Mouse (Mus musculus): ENCODE results near the gene Sparc. TPM values are rescaled to one million over a fixed set of nuclear protein-coding genes. Genes with fewer than 3 reads are reported as not detected.
A peak's percentile ranks its signal among the peaks of the same experiment; 100 is the strongest.

Gene Sparc
- 180 and 264 TPM in 2 replicates for total RNA-seq (2014; rRNA removed)
- 437 and 510 TPM in 2 replicates for polyA plus RNA-seq (2015; fragmentation: Nextera tagmentation; extraction: Ambion mirVana)

- Histone ChIP-seq H3K4me2 (ENCODE audit: low read depth) (no peak within 1 kb of the TSS), H3K9me3 (ENCODE audit: low read length) (no peaks in the 10 kb centered on the region), H3K4me3 (ENCODE audit: low read depth, low read length) (no peak within 1 kb of the TSS), H3K9ac (no peak within 1 kb of the TSS), H3K4me1 (ENCODE audit: insufficient read depth) (peaks cover 9% of the 10 kb centered on the region), H3K36me3 (ENCODE audit: insufficient read depth) (no peaks in the 10 kb centered on the region), H3K27me3 (ENCODE audit: insufficient read depth, low read length) (no peaks in the 10 kb centered on the region), H3K27ac (ENCODE audit: low read depth, low read length) (no peak within 1 kb of the TSS)
- ATAC-seq (no peak), DNase-seq (no peak)
- TF ChIP-seq CTCF (IDR thresholded peaks at IDR 0.05; ENCODE audit: low read depth): no peak
- WGBS: 96% methylated on average over 1 of the region's 1 CpGs
Observed at GRCm38 (mm10) chr11:55422978-55423377, at the start of gene Sparc. Sparc (minus strand) TSS chr11:55423183.

GRCm38 (mm10) chr11:55471467-55471866 lies 48.5 kb upstream of the Sparc start:
- no peak overlapping the region for H3K27ac ChIP-seq (ENCODE audit: low read depth, low read length)
- H3K4me3 ChIP-seq (ENCODE audit: low read depth, low read length): peak overlapping the region; percentile 96; the same call in 1 of the 2 replicates
- H3K9me3 ChIP-seq (ENCODE audit: low read length): no peaks in the 10 kb centered on the region
- ATAC-seq (no peak), DNase-seq (no peak)
- TF ChIP-seq CTCF (IDR thresholded peaks at IDR 0.05; ENCODE audit: low read depth): no peak
- no peaks in the 10 kb centered on the region for H3K27me3 ChIP-seq (ENCODE audit: insufficient read depth, low read length)
- 95% methylated on average over 7 of the region's 7 CpGs for WGBS
- no peak overlapping the region for H3K9ac ChIP-seq
- H3K4me1 ChIP-seq (ENCODE audit: insufficient read depth): peaks cover 13% of the 10 kb centered on the region
- H3K36me3 ChIP-seq (ENCODE audit: insufficient read depth): no peaks in the 10 kb centered on the region; the same call in 1 of the 2 replicates
- H3K4me2 ChIP-seq (ENCODE audit: low read depth): peak overlapping the region; percentile 80

- ATAC-seq (no peak), DNase-seq (no peak)
- Histone ChIP-seq H3K4me3 (ENCODE audit: low read depth, low read length) (peak overlapping the region; percentile 96), H3K9ac (peak overlapping the region; percentile 96; the same call in 1 of the 2 replicates), H3K4me1 (ENCODE audit: insufficient read depth) (peaks cover 13% of the 10 kb centered on the region), H3K9me3 (ENCODE audit: low read length) (no peaks in the 10 kb centered on the region), H3K4me2 (ENCODE audit: low read depth) (peak overlapping the region; percentile 80), H3K27ac (ENCODE audit: low read depth, low read length) (no peak overlapping the region), H3K36me3 (ENCODE audit: insufficient read depth) (no peaks in the 10 kb centered on the region; the same call in 1 of the 2 replicates), H3K27me3 (ENCODE audit: insufficient read depth, low read length) (no peaks in the 10 kb centered on the region)
- no peak for TF ChIP-seq CTCF (IDR thresholded peaks at IDR 0.05; ENCODE audit: low read depth)
- 56% methylated on average over 8 of the region's 8 CpGs for WGBS
Observed at GRCm38 (mm10) chr11:55470761-55471160, 47.8 kb upstream of the Sparc start.

DNA sequence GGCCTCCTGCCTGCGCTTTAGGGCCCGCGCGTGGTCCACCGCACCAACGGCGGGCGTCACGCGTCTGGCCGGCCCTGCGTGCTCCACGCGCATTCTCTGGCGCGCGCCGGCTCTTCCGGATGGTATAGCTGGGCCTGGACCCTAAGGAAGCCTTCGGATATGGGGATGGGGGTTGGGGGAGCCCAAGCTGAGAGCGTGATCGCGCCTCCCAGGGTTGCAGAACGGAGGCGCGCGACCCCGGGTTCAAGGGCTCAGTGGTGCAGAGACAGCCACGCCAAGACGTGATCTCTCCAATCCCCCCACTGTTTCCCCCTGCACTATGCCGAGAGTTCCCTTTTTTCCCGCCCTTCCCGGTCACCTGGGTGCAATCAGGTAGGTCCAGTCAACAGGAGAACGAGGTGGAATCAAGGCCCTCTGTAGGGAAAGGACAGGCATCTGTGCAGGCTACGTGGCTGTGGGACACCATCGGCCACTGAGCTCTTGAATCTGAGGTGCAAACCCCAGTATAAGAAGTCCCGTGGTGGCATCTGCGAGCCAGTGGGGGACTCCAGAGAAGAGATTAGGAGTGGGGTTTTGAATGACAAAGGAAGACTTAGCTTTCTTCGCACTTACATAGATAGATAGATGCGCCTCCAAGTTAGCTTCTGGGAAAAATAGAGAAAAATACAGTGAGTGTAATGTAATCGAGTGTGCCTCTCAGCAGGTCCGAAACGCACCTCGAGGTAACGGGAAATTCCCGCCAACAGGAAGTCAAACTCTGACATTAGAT lies 47.1 kb upstream of the Sparc start:
- no peak for TF ChIP-seq CTCF (IDR thresholded peaks at IDR 0.05; ENCODE audit: low read depth)

DNA sequence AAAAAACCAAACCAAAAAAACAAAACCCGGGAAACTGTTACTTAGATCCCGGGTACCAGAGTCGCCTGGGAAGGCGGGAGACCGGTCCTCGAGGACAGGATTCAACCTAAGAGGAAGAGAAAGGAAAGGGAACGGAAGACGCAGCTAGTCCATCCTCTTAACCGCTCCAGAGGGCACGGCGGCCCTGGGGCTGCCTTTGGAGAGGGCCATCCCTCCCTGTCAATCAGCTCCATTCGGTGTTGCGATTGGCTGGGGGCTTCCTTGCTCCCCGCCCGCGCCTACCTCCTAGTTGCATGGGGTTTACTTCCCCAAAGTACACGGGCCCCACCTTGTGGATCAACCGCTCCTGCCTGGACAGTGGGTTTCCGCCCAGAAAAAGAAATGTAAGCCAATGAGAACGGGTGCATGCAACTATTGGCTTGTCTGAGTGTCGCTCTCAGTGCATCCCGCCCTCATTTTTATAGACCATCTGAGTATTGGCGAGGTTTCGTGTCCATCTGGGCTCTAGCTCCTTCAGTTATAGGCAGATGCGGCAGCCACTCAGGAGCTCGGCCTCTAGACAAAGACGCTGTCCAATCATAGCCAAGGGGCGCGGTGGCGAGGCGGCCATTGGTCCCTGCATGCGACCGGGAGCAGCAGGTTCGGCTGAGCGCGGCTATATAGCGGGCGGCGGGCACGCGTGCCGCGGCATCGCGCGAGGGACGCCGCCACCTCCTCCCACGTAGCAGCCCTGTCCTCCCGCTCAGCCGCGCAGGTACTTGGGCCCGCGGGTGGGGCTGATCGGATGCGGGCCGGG lies 46.3 kb upstream of the Sparc start, which contains the start of gene G3bp1:
TSS of gene G3bp1 (plus strand) at position 638 of the 796 bp plus-strand sequence.
- DNase-seq: peak; percentile 100
- Histone ChIP-seq H3K9ac (peak within 1 kb of the TSS; percentile 96), H3K4me2 (ENCODE audit: low read depth) (peak within 1 kb of the TSS; percentile 89), H3K9me3 (ENCODE audit: low read length) (no peaks in the 10 kb centered on the region), H3K4me1 (ENCODE audit: insufficient read depth) (peaks cover 13% of the 10 kb centered on the region), H3K4me3 (ENCODE audit: low read depth, low read length) (peak within 1 kb of the TSS; percentile 96), H3K27ac (ENCODE audit: low read depth, low read length) (peak within 1 kb of the TSS; percentile 96), H3K27me3 (ENCODE audit: insufficient read depth, low read length) (no peaks in the 10 kb centered on the region), H3K36me3 (ENCODE audit: insufficient read depth) (no peaks in the 10 kb centered on the region; the same call in 1 of the 2 replicates)
- 1% methylated on average over 57 of the region's 57 CpGs for WGBS
- peak; percentile 65 for TF ChIP-seq CTCF (IDR thresholded peaks at IDR 0.05; ENCODE audit: low read depth)
- ATAC-seq: peak; percentile 96

More for the DNA sequence above, 47.1 kb upstream of the Sparc start:
- H3K27ac ChIP-seq (ENCODE audit: low read depth, low read length): peak overlapping the region; percentile 96
- H3K4me3 ChIP-seq (ENCODE audit: low read depth, low read length): peak overlapping the region; percentile 96
- peak; percentile 18 for ATAC-seq
- H3K9me3 ChIP-seq (ENCODE audit: low read length): no peaks in the 10 kb centered on the region
- no peaks in the 10 kb centered on the region for H3K27me3 ChIP-seq (ENCODE audit: insufficient read depth, low read length)
- no peaks in the 10 kb centered on the region; the same call in 1 of the 2 replicates for H3K36me3 ChIP-seq (ENCODE audit: insufficient read depth)
- H3K4me1 ChIP-seq (ENCODE audit: insufficient read depth): peaks cover 13% of the 10 kb centered on the region
- WGBS: 1% methylated on average over 41 of the region's 46 CpGs
- H3K9ac ChIP-seq: peak overlapping the region; percentile 96
- H3K4me2 ChIP-seq (ENCODE audit: low read depth): peak overlapping the region; percentile 80
- DNase-seq: no peak

GRCm38 (mm10) chr11:55468611-55469047 lies 45.6 kb upstream of the Sparc start:
- 3% methylated on average over 17 of the region's 17 CpGs for WGBS
- ATAC-seq (no peak), DNase-seq (no peak)
- Histone ChIP-seq H3K4me1 (ENCODE audit: insufficient read depth) (peaks cover 13% of the 10 kb centered on the region), H3K36me3 (ENCODE audit: insufficient read depth) (no peaks in the 10 kb centered on the region; the same call in 1 of the 2 replicates), H3K4me2 (ENCODE audit: low read depth) (peak overlapping the region; percentile 89), H3K27me3 (ENCODE audit: insufficient read depth, low read length) (no peaks in the 10 kb centered on the region), H3K9ac (peak overlapping the region; percentile 51), H3K9me3 (ENCODE audit: low read length) (no peaks in the 10 kb centered on the region), H3K27ac (ENCODE audit: low read depth, low read length) (peak overlapping the region; percentile 85), H3K4me3 (ENCODE audit: low read depth, low read length) (peak overlapping the region; percentile 46)
- no peak for TF ChIP-seq CTCF (IDR thresholded peaks at IDR 0.05; ENCODE audit: low read depth)

Data from forebrain, postnatal 0 days (tissue).